Mouse (Mus musculus) intestine, postnatal 0 days (tissue): ENCODE measurements around the gene Trmo. TPM values are rescaled to one million over a fixed set of nuclear protein-coding genes. Genes with fewer than 3 reads are reported as not detected.

Experiments used
- ATAC-seq: fragments of 200-750 bp; cut with Nextera tagmentation; 2 replicates; pipeline ENCODE4 v1.8.0; 2017; ENCODE audit warnings: mild to moderate bottlenecking, moderate TSS enrichment, moderate library complexity
- H3K27ac ChIP-seq: fragments of 300-500 bp; sonication (generic); 2 replicates; pipeline ENCODE4 v1.5.1; 2014; ENCODE audit warnings: mild to moderate bottlenecking, low read depth, low read length, moderate library complexity
- H3K27me3 ChIP-seq: fragments of 300-500 bp; sonication (generic); replicated peaks from 2 replicates; pipeline ENCODE4 v1.6.1; 2014; ENCODE audit warnings: low read length, mixed read lengths; ENCODE audit not compliant: control insufficient read depth, insufficient read depth
- H3K36me3 ChIP-seq: fragments of 300-500 bp; sonication (generic); 2 replicates; pipeline ENCODE4 v1.6.1; 2014; ENCODE audit warnings: mild to moderate bottlenecking, moderate library complexity; ENCODE audit not compliant: control insufficient read depth, insufficient read depth
- H3K4me1 ChIP-seq: fragments of 300-500 bp; sonication (generic); replicated peaks from 2 replicates; pipeline ENCODE4 v1.6.1; 2014; ENCODE audit warnings: antibody characterized with exemption, low read length, mixed read lengths; ENCODE audit not compliant: control insufficient read depth, insufficient read depth
- H3K4me2 ChIP-seq: fragments of 300-500 bp; sonication (generic); replicated peaks from 2 replicates; pipeline ENCODE4 v1.6.1; 2014; ENCODE audit warnings: low read depth, mild to moderate bottlenecking, moderate library complexity
- H3K4me3 ChIP-seq: fragments of 300-500 bp; sonication (generic); 2 replicates; pipeline ENCODE4 v1.5.1; 2014; ENCODE audit warnings: low read depth, low read length
- H3K9ac ChIP-seq: fragments of 300-500 bp; sonication (generic); 2 replicates; pipeline ENCODE4 v1.6.1; 2014; ENCODE audit warnings: mild to moderate bottlenecking, low read depth, low read length
- H3K9me3 ChIP-seq: fragments of 300-500 bp; sonication (generic); 2 replicates; pipeline ENCODE4 v1.6.1; 2016; ENCODE audit warnings: mixed run types; ENCODE audit not compliant: control insufficient read depth
- CTCF ChIP-seq: sonication (generic); IDR thresholded peaks from 2 replicates; pipeline ENCODE4 v1.5.1; 2016; ENCODE audit warnings: low read depth, mild to moderate bottlenecking, control low read depth, antibody characterized with exemption, moderate library complexity
- WGBS: fragments of 180-500 bp; shearing (Covaris S2); extraction: QIAGEN DNeasy Blood & Tissue Kit; methylation state at CpG from one replicate; pipeline ENCODE4 v1.1.7; 2014; 5-methylcytosine and 5-hydroxymethylcytosine counted together
- polyA plus RNA-seq: library from polyadenylated mRNA; unstranded; fragments of >200 nt; fragmentation: Nextera tagmentation; extraction: Ambion mirVana; gene quantifications from 2 replicates; pipeline ENCODE4 v1.2.1, GENCODE M21; 2015

Trmo gene
- polyA plus RNA-seq, 1 experiment from 2014 or later, result 7.0 TPM

GRCm38 (mm10) chr4:46398839-46399238 is 9.6 kb upstream of the Trmo start:
- Histone ChIP-seq H3K27ac (no peak overlapping the region), H3K9me3 (no peaks in the 10 kb centered on the region), H3K4me3 (no peak overlapping the region), H3K27me3 (no peaks in the 10 kb centered on the region), H3K36me3 (no peaks in the 10 kb centered on the region), H3K9ac (no peak overlapping the region), H3K4me2 (no peak overlapping the region), H3K4me1 (no peaks in the 10 kb centered on the region)
- 76% methylated on average over 4 of the region's 4 CpGs for WGBS
- TF ChIP-seq CTCF, result no peak
- ATAC-seq, result no peak

GRCm38 (mm10) chr4:46395736-46396135 is 6.5 kb upstream of the Trmo start:
- 29% methylated on average over 5 of the region's 5 CpGs for WGBS
- no peaks in the 10 kb centered on the region for H3K36me3 ChIP-seq
- H3K4me2 ChIP-seq, result no peak overlapping the region
- no peaks in the 10 kb centered on the region for H3K9me3 ChIP-seq
- no peak for ATAC-seq
- H3K4me1 ChIP-seq, result no peaks in the 10 kb centered on the region
- no peak overlapping the region for H3K4me3 ChIP-seq
- H3K27ac ChIP-seq, result no peak overlapping the region
- TF ChIP-seq CTCF, result no peak
- H3K9ac ChIP-seq, result no peak overlapping the region
- no peaks in the 10 kb centered on the region for H3K27me3 ChIP-seq

GRCm38 (mm10) chr4:46394388-46394787 is 5.2 kb upstream of the Trmo start:
- H3K4me1 ChIP-seq, result no peaks in the 10 kb centered on the region
- no peak overlapping the region for H3K4me2 ChIP-seq
- H3K27ac ChIP-seq, result no peak overlapping the region
- ATAC-seq, result no peak
- H3K9ac ChIP-seq, result no peak overlapping the region
- no peak for TF ChIP-seq CTCF
- H3K27me3 ChIP-seq, result no peaks in the 10 kb centered on the region
- no peak overlapping the region for H3K4me3 ChIP-seq
- no peaks in the 10 kb centered on the region for H3K36me3 ChIP-seq
- no peaks in the 10 kb centered on the region for H3K9me3 ChIP-seq
- 79% methylated on average over 2 of the region's 2 CpGs for WGBS

GRCm38 (mm10) chr4:46390390-46390970 is 1.2 kb upstream of the Trmo start:
- Histone ChIP-seq H3K27ac (no peak overlapping the region), H3K9ac (peak overlapping the region; percentile 80; the same call in 1 of the 2 replicates), H3K4me2 (peak overlapping the region; percentile 80)

GRCm38 (mm10) chr4:46389612-46390341 is 540 bp upstream of the Trmo start:
- no peaks in the 10 kb centered on the region for H3K4me1 ChIP-seq
- H3K27ac ChIP-seq, result peak overlapping the region; percentile 83
- ATAC-seq, result no peak
- peaks cover 10% of the 10 kb centered on the region; the same call in 1 of the 2 replicates for H3K36me3 ChIP-seq
- H3K4me3 ChIP-seq, result peak overlapping the region; percentile 76
- TF ChIP-seq CTCF, result peak; percentile 15; the same call in 1 of the 2 replicates
- WGBS, result 1% methylated on average over 24 of the region's 24 CpGs
- no peaks in the 10 kb centered on the region for H3K27me3 ChIP-seq
- H3K4me2 ChIP-seq, result peak overlapping the region; percentile 80
- no peaks in the 10 kb centered on the region for H3K9me3 ChIP-seq
- H3K9ac ChIP-seq, result peak overlapping the region; percentile 80

More at GRCm38 (mm10) chr4:46390390-46390970, 1.2 kb upstream of the Trmo start:
- peak; percentile 89 for TF ChIP-seq CTCF
- Histone ChIP-seq H3K4me1 (no peaks in the 10 kb centered on the region), H3K36me3 (0 out of 2 replicates have a peak, but pooled peaks cover 6% of the 10 kb centered on the region), H3K9me3 (no peaks in the 10 kb centered on the region), H3K4me3 (peak overlapping the region; percentile 76), H3K27me3 (no peaks in the 10 kb centered on the region)
- WGBS, result 22% methylated on average over 9 of the region's 9 CpGs
- peak; percentile 38; the same call in 1 of the 2 replicates for ATAC-seq

GRCm38 (mm10) chr4:46388556-46388955 is 681 bp downstream of the Trmo start:
- Histone ChIP-seq H3K4me2 (peak overlapping the region; percentile 80), H3K4me3 (peak overlapping the region; percentile 76), H3K27me3 (no peaks in the 10 kb centered on the region), H3K9ac (peak overlapping the region; percentile 80), H3K9me3 (no peaks in the 10 kb centered on the region), H3K27ac (0 out of 2 replicates have a peak overlapping the region, but pooled peaks have one; percentile 83), H3K36me3 (peaks cover 11% of the 10 kb centered on the region; the same call in 1 of the 2 replicates), H3K4me1 (no peaks in the 10 kb centered on the region)
- WGBS, result 10% methylated on average over 5 of the region's 5 CpGs
- TF ChIP-seq CTCF, result no peak
- ATAC-seq, result no peak
